Mouse (Mus musculus) olfactory bulb, adult 2 months (tissue): ENCODE data around the gene Ccdc160.

Source experiments
- CTCF ChIP-seq: fragments of 200-500 bp; IDR thresholded peaks from 2 replicates; pipeline ENCODE4 v1.5.1; 2012; ENCODE audit warnings: low read depth, mild to moderate bottlenecking, low read length, moderate library complexity; ENCODE audit not compliant: insufficient read depth
- POLR2A ChIP-seq: fragments of 200-500 bp; IDR thresholded peaks from 2 replicates; pipeline ENCODE4 v1.6.1; 2012; ENCODE audit warnings: mild to moderate bottlenecking, low read depth, low read length, moderate library complexity; ENCODE audit not compliant: insufficient read depth

DNA sequence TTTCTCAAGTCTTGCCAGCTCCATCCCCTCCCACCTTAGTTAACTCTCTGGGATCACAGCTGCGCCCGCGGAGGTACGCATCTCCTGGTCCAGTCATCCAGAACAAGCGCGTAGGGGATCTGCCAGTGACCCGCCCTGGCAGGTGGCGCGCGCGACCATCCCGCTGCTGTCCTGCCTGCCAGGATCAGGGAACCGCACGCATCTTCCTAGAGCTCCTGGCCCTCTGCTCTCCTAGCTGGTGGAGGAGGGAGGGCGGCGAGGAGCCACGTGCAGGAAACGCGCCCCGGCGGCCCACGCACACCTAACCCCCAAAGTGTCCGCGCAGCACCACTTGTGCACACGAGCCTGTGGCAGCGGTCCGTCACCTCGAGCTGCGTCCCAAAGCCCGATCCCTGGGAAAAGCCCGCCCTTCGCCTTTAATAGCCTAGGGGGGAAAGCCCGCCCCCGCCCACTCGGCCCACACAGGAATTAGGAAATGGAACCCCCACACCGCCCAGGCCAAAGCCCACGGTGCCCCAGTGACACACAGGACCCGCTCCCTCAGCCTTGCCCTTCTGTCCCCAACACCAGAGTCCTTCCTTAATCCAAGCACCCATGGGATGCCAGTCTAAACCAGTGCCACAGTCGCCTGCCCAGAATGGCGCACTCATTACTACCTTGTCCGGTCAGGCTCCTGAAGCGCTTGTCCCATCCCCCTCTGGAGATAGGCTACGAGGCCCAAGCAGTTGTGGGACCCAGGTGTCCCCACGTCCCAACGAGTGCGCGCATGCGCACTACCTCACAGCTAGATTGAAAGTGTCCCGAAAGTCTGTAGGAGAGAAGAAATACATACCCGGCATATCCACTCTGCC lies 46.6 kb upstream of the Ccdc160 start:
- no peak for TF ChIP-seq POLR2A
- no peak for TF ChIP-seq CTCF
